Mouse (Mus musculus): ENCODE results near the gene Ece2. TPM values are rescaled to one million over a fixed set of nuclear protein-coding genes. Genes with fewer than 3 reads are reported as not detected.
A peak's percentile ranks its signal among the peaks of the same experiment; 100 is the strongest.

Ece2 gene
- total and polyA plus RNA-seq, 3 experiments: 2.3 to 18.8 (median 9.3) TPM

- no peak for DNase-seq
Measured at GRCm38 (mm10) chr16:20690774-20691173, 61.1 kb downstream of the Ece2 start.

- no peak for DNase-seq
Measured at GRCm38 (mm10) chr16:20691617-20692016, 62.0 kb downstream of the Ece2 start.

- DNase-seq: no peak
Measured at GRCm38 (mm10) chr16:20692241-20692965, 62.8 kb downstream of the Ece2 start.

- DNase-seq: peak; percentile 94
Measured at GRCm38 (mm10) chr16:20693111-20693701, 63.6 kb downstream of the Ece2 start, which contains the start of gene Fam131a. TSS of gene Fam131a (plus strand) at chr16:20693241.

- DNase-seq: no peak
Measured at GRCm38 (mm10) chr16:20694781-20695180, 65.2 kb downstream of the Ece2 start.

DNA sequence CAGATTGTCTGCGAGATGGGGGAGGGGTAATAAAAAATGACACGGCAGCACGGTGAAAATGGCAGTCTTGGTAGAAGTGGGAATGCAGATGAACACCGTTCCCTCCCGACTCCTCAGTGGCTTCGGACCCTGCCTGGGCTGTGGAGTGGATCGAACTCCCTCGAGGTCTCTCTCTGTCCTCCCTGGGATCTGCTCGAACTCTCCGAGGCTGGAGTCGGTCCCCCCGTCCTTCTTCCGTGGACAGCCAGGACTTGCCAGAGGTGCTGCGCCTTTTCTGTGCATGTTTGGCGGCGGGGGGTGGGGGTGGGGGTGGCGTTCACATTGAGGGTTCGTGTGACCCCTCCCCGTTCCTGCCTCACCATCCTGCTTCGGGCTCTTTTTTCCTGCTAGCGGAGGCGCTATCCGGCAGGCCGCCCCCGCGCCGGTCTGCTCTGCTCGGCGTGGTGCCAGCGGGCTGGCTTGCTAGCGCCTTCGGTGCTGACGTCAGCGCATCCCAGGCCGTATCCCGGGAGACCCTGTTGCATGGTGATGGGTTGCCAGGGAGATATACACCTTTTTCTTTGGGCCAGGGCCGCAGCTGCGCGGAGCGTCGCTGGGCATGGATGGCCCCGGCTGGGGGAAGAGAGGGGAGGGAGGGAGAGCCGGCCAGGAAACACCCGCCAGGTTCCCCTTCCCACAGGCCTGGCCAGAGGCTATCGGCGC lies 66.1 kb downstream of the Ece2 start:
- peak; percentile 90 for DNase-seq

Small RNAs within 50 kb of the gene (microRNA-seq; reads per million reads assigned to microRNA genes)
- gene Mir1224: 4.2 to 7.4 reads per million in 2 experiments

Other genes starting within 250 kb of the Ece2 start
- gene Abcc5, start 203.4 kb upstream of the Ece2 start, total RNA-seq (2021): 10 to 100 TPM; 62.3 to 66.4 TPM
- 51.2 and 52.3 TPM in 2 replicates for gene Abcc5, start 203.4 kb upstream of the Ece2 start, polyA plus RNA-seq (2012; rRNA removed)
- 10 to 100 TPM; 50.2 to 67.1 TPM for gene Eif2b5, start 131.0 kb upstream of the Ece2 start, total RNA-seq (2021)
- 18.4 and 20.7 TPM in 2 replicates for gene Eif2b5, start 131.0 kb upstream of the Ece2 start, polyA plus RNA-seq (2012; rRNA removed)
- 10 to 100 TPM; 32.3 to 45.5 TPM for gene Dvl3, start 112.8 kb upstream of the Ece2 start, total RNA-seq (2021)
- 43.7 and 52.2 TPM in 2 replicates for gene Dvl3, start 112.8 kb upstream of the Ece2 start, polyA plus RNA-seq (2012; rRNA removed)
- gene Ap2m1, start 94.3 kb upstream of the Ece2 start, total RNA-seq (2021): 100 to 1,000 TPM; 276 to 366 TPM
- 282 and 345 TPM in 2 replicates for gene Ap2m1, start 94.3 kb upstream of the Ece2 start, polyA plus RNA-seq (2012; rRNA removed)
- gene Abcf3, start 81.3 kb upstream of the Ece2 start, total RNA-seq (2021): 100 to 1,000 TPM in 1 of 2 experiments, 10 to 100 TPM in 1; 84.6 to 106 TPM
- gene Abcf3, start 81.3 kb upstream of the Ece2 start, polyA plus RNA-seq (2012; rRNA removed): 27.6 and 27.7 TPM in 2 replicates
- gene Vwa5b2, start 40.4 kb upstream of the Ece2 start, total RNA-seq (2021): 1 to 10 TPM; 1.3 to 1.4 TPM
- gene Vwa5b2, start 40.4 kb upstream of the Ece2 start, polyA plus RNA-seq (2012; rRNA removed): 3.7 and 5.9 TPM in 2 replicates
- 1 to 10 TPM; 9.2 to 9.5 TPM for gene Eef1akmt4, start 18.2 kb upstream of the Ece2 start, total RNA-seq (2021)
- 9.2 and 10.4 TPM in 2 replicates for gene Eef1akmt4, start 18.2 kb upstream of the Ece2 start, polyA plus RNA-seq (2012; rRNA removed)
- not detected for gene Gm49333, start 18.2 kb upstream of the Ece2 start, total RNA-seq (2021)
- not detected in 2 replicates for gene Gm49333, start 18.2 kb upstream of the Ece2 start, polyA plus RNA-seq (2012; rRNA removed)
- 10 to 100 TPM; 28.9 to 37.1 TPM for gene Alg3, start 18.1 kb upstream of the Ece2 start, total RNA-seq (2021)
- 32.3 and 47.0 TPM in 2 replicates for gene Alg3, start 18.1 kb upstream of the Ece2 start, polyA plus RNA-seq (2012; rRNA removed)
- 10 to 100 TPM; 36.8 to 56.4 TPM for gene Camk2n2, start 8.5 kb upstream of the Ece2 start, total RNA-seq (2021)
- gene Camk2n2, start 8.5 kb upstream of the Ece2 start, polyA plus RNA-seq (2012; rRNA removed): 33.3 and 42.3 TPM in 2 replicates
- gene Psmd2, start 21.8 kb downstream of the Ece2 start, total RNA-seq (2021): 100 to 1,000 TPM; 215 to 285 TPM
- gene Psmd2, start 21.8 kb downstream of the Ece2 start, polyA plus RNA-seq (2012; rRNA removed): 38.1 and 43.8 TPM in 2 replicates
- 100 to 1,000 TPM; 368 to 454 TPM for gene Eif4g1, start 38.5 kb downstream of the Ece2 start, total RNA-seq (2021)
- gene Eif4g1, start 38.5 kb downstream of the Ece2 start, polyA plus RNA-seq (2012; rRNA removed): 486 and 565 TPM in 2 replicates
- 10 to 100 TPM; 10.3 to 13.3 TPM for gene Fam131a, start 63.4 kb downstream of the Ece2 start, total RNA-seq (2021)
- 24.9 and 29.4 TPM in 2 replicates for gene Fam131a, start 63.4 kb downstream of the Ece2 start, polyA plus RNA-seq (2012; rRNA removed)
- gene Polr2h, start 87.8 kb downstream of the Ece2 start, total RNA-seq (2021): 10 to 100 TPM; 31.2 to 45.2 TPM
- 9.3 and 9.5 TPM in 2 replicates for gene Polr2h, start 87.8 kb downstream of the Ece2 start, polyA plus RNA-seq (2012; rRNA removed)
- 10 to 100 TPM; 24.5 to 60.5 TPM for gene Clcn2, start 87.9 kb downstream of the Ece2 start, total RNA-seq (2021)
- gene Clcn2, start 87.9 kb downstream of the Ece2 start, polyA plus RNA-seq (2012; rRNA removed): 198 and 282 TPM in 2 replicates
- gene Chrd, start 103.3 kb downstream of the Ece2 start, total RNA-seq (2021): 10 to 100 TPM in 1 of 2 experiments, 1 to 10 TPM in 1; 9.1 to 19.3 TPM
- 41.4 and 43.5 TPM in 2 replicates for gene Chrd, start 103.3 kb downstream of the Ece2 start, polyA plus RNA-seq (2012; rRNA removed)
- gene Thpo, start 104.7 kb downstream of the Ece2 start, total RNA-seq (2021): 1 to 10 TPM; 1.2 to 6.4 TPM
- gene Thpo, start 104.7 kb downstream of the Ece2 start, polyA plus RNA-seq (2012; rRNA removed): 9.7 and 15.3 TPM in 2 replicates